In genomic region chr1:93731880-93732281, GRCm38 (mm10) we compare ENCODE assay signal across 9 mouse cellular contexts. TPM values are rescaled to one million over a fixed set of nuclear protein-coding genes. Genes with fewer than 3 reads are reported as not detected.
DNase-seq lines count a peak whose midpoint lies in the region; ATAC-seq lines count a peak whose summit lies in the region.
"Had no signal": no experiment of that assay in that cellular context is flagged by ENCODE, and none has a peak within 500 bp of the region (broad histone marks: within the 10 kb centered on the region; RNA-seq: fewer than 3 reads in every experiment).

No protein-coding gene starts in this region.

- 12% methylated on average over 3 of the region's 3 CpGs for WGBS in hindbrain, embryonic 15.5 days
- WGBS in hindbrain, embryonic 10.5 days = 18% methylated on average over 3 of the region's 3 CpGs
- WGBS in forebrain, embryonic 16.5 days = 6% methylated on average over 3 of the region's 3 CpGs
- WGBS in midbrain, embryonic 16.5 days = 3% methylated on average over 3 of the region's 3 CpGs

- no peak overlapping the region for H3K4me3 ChIP-seq in hindbrain, embryonic 15.5 days
- H3K4me3 ChIP-seq in hindbrain, embryonic 10.5 days = no peak overlapping the region
- no peak overlapping the region for H3K4me3 ChIP-seq in forebrain, embryonic 16.5 days (replicated peaks; ENCODE audit: low read length)
- no peak overlapping the region for H3K4me3 ChIP-seq in midbrain, embryonic 16.5 days (ENCODE audit: low read depth, low read length)
- H3K4me3 ChIP-seq: embryonic facial prominence, embryonic 15.5 days had no signal

- no peaks in the 10 kb centered on the region for H3K9me3 ChIP-seq in hindbrain, embryonic 15.5 days
- no peaks in the 10 kb centered on the region for H3K9me3 ChIP-seq in hindbrain, embryonic 10.5 days
- no peaks in the 10 kb centered on the region for H3K9me3 ChIP-seq in forebrain, embryonic 16.5 days (ENCODE audit: control insufficient read depth, low read length)
- H3K9me3 ChIP-seq in midbrain, embryonic 16.5 days (replicated peaks; ENCODE audit: control insufficient read depth, low read length, poor library complexity, severe bottlenecking) = no peaks in the 10 kb centered on the region
- H3K9me3 ChIP-seq: embryonic facial prominence, embryonic 15.5 days had no signal

- DNase-seq in hindbrain, embryonic 10.5 days (ENCODE audit: low spot score) = no peak
- DNase-seq in brain, embryonic 18.5 days (ENCODE audit: low read depth, low spot score) = peak; percentile 12
- DNase-seq in thymus, postnatal 4 days = no peak
- DNase-seq in spleen, postnatal 14 days (ENCODE audit: low spot score in 2 of 2) = no peak

- peaks cover 12% of the 10 kb centered on the region for H3K4me1 ChIP-seq in hindbrain, embryonic 15.5 days (replicated peaks)
- peaks cover 9% of the 10 kb centered on the region for H3K4me1 ChIP-seq in hindbrain, embryonic 10.5 days (replicated peaks)
- peaks cover 4% of the 10 kb centered on the region for H3K4me1 ChIP-seq in forebrain, embryonic 16.5 days (replicated peaks; ENCODE audit: control insufficient read depth, insufficient read depth, low read length)
- H3K4me1 ChIP-seq in midbrain, embryonic 16.5 days (ENCODE audit: control insufficient read depth, insufficient read depth, low read length) = peaks cover 12% of the 10 kb centered on the region

- peak overlapping the region; percentile 22; the same call in 1 of the 2 replicates for H3K4me2 ChIP-seq in hindbrain, embryonic 15.5 days
- peak overlapping the region; percentile 31; the same call in 1 of the 2 replicates for H3K4me2 ChIP-seq in forebrain, embryonic 16.5 days (ENCODE audit: low read length)
- peak overlapping the region; percentile 42 for H3K4me2 ChIP-seq in midbrain, embryonic 16.5 days (ENCODE audit: low read length)
- H3K4me2 ChIP-seq: embryonic facial prominence, embryonic 15.5 days had no signal

- H3K27ac ChIP-seq in hindbrain, embryonic 15.5 days (replicated peaks) = peak overlapping the region; percentile 78
- H3K27ac ChIP-seq in hindbrain, embryonic 10.5 days = no peak overlapping the region
- 0 out of 2 replicates have a peak overlapping the region, but pooled peaks have one; percentile 26 for H3K27ac ChIP-seq in forebrain, embryonic 16.5 days (ENCODE audit: low read length)
- peak overlapping the region; percentile 74 for H3K27ac ChIP-seq in midbrain, embryonic 16.5 days (ENCODE audit: low read length)
- H3K27ac ChIP-seq: embryonic facial prominence, embryonic 15.5 days had no signal

- ATAC-seq in hindbrain, embryonic 15.5 days (ENCODE audit: low FRiP score, low read depth) = peak; percentile 55
- ATAC-seq in forebrain, embryonic 16.5 days = peak; percentile 50
- peak; percentile 64 for ATAC-seq in midbrain, embryonic 16.5 days
- no peak for ATAC-seq in monocyte, adult 5-6 weeks (replicated peaks; ENCODE audit: insufficient number of reproducible peaks, low FRiP score, low TSS enrichment, poor library complexity, severe bottlenecking)

- H3K36me3 ChIP-seq in hindbrain, embryonic 15.5 days = no peaks in the 10 kb centered on the region
- H3K36me3 ChIP-seq in hindbrain, embryonic 10.5 days = peaks cover 4% of the 10 kb centered on the region; the same call in 1 of the 2 replicates
- no peaks in the 10 kb centered on the region for H3K36me3 ChIP-seq in forebrain, embryonic 16.5 days (ENCODE audit: control insufficient read depth, insufficient read depth)
- no peaks in the 10 kb centered on the region for H3K36me3 ChIP-seq in midbrain, embryonic 16.5 days (ENCODE audit: control insufficient read depth, insufficient read depth, low read length)
- H3K36me3 ChIP-seq: embryonic facial prominence, embryonic 15.5 days had no signal

- no peaks in the 10 kb centered on the region for H3K27me3 ChIP-seq in hindbrain, embryonic 15.5 days
- no peaks in the 10 kb centered on the region for H3K27me3 ChIP-seq in hindbrain, embryonic 10.5 days (ENCODE audit: insufficient read depth, poor library complexity, severe bottlenecking)
- H3K27me3 ChIP-seq in forebrain, embryonic 16.5 days (replicated peaks; ENCODE audit: control insufficient read depth, insufficient read depth, low read length) = no peaks in the 10 kb centered on the region
- H3K27me3 ChIP-seq in midbrain, embryonic 16.5 days (ENCODE audit: control insufficient read depth, insufficient read depth, low read depth, low read length) = no peaks in the 10 kb centered on the region
- H3K27me3 ChIP-seq: embryonic facial prominence, embryonic 15.5 days had no signal

- H3K9ac ChIP-seq in hindbrain, embryonic 15.5 days = no peak overlapping the region
- H3K9ac ChIP-seq in forebrain, embryonic 16.5 days (replicated peaks; ENCODE audit: low read depth, low read length) = no peak overlapping the region
- H3K9ac ChIP-seq in midbrain, embryonic 16.5 days (ENCODE audit: low read depth, low read length) = no peak overlapping the region; the same call in 1 of the 2 replicates
- H3K9ac ChIP-seq: embryonic facial prominence, embryonic 15.5 days had no signal

RNA-seq across cellular contexts. Expression of gene Atg4b, which starts 19.4 kb away (rescaled TPM):
- 84.5 and 100 TPM in 2 replicates for polyA plus RNA-seq in hindbrain, embryonic 15.5 days (2015; fragmentation: Nextera tagmentation; extraction: Ambion mirVana)
- polyA plus RNA-seq in hindbrain, embryonic 10.5 days (2016; fragmentation: Nextera tagmentation; extraction: Ambion mirVana) = 83.7 and 103 TPM in 2 replicates
- polyA plus RNA-seq in forebrain, embryonic 16.5 days (2015; fragmentation: Nextera tagmentation; extraction: Ambion mirVana) = 104 and 108 TPM in 2 replicates
- 92.5 and 109 TPM in 2 replicates for polyA plus RNA-seq in midbrain, embryonic 16.5 days (2015; fragmentation: Nextera tagmentation; extraction: Ambion mirVana)
- 21.7 to 86.4 TPM (median 55.1 TPM) in 3 replicates for total RNA-seq in monocyte, adult 5-6 weeks (2017)

RNA-seq across cellular contexts. Expression of gene Thap4, which starts 22.8 kb away (rescaled TPM):
- 43.8 and 50.9 TPM in 2 replicates for polyA plus RNA-seq in hindbrain, embryonic 15.5 days (2015; fragmentation: Nextera tagmentation; extraction: Ambion mirVana)
- 40.7 and 48.8 TPM in 2 replicates for polyA plus RNA-seq in hindbrain, embryonic 10.5 days (2016; fragmentation: Nextera tagmentation; extraction: Ambion mirVana)
- polyA plus RNA-seq in forebrain, embryonic 16.5 days (2015; fragmentation: Nextera tagmentation; extraction: Ambion mirVana) = 47.5 and 50.2 TPM in 2 replicates
- 54.8 TPM in 2 replicates for polyA plus RNA-seq in midbrain, embryonic 16.5 days (2015; fragmentation: Nextera tagmentation; extraction: Ambion mirVana)
- 6.8 to 26.3 TPM (median 11.5 TPM) in 3 replicates for total RNA-seq in monocyte, adult 5-6 weeks (2017)

RNA-seq across cellular contexts. Expression of gene Bok, which starts 46.4 kb away (rescaled TPM):
- 93.1 and 108 TPM in 2 replicates for polyA plus RNA-seq in hindbrain, embryonic 15.5 days (2015; fragmentation: Nextera tagmentation; extraction: Ambion mirVana)
- polyA plus RNA-seq in hindbrain, embryonic 10.5 days (2016; fragmentation: Nextera tagmentation; extraction: Ambion mirVana) = 38.7 and 41.6 TPM in 2 replicates
- 89.5 and 104 TPM in 2 replicates for polyA plus RNA-seq in forebrain, embryonic 16.5 days (2015; fragmentation: Nextera tagmentation; extraction: Ambion mirVana)
- 99.0 and 102 TPM in 2 replicates for polyA plus RNA-seq in midbrain, embryonic 16.5 days (2015; fragmentation: Nextera tagmentation; extraction: Ambion mirVana)
- not detected in 3 replicates for total RNA-seq in monocyte, adult 5-6 weeks (2017)
